Mouse (Mus musculus) T-helper 1 cell (primary cell): Measurements from ENCODE around the gene Tmem156.
"Not testable (repeated sequence)": the region's sequence is repeated elsewhere in the genome, so short reads cannot be mapped to it uniquely, and the experiment has no call there.

Experiments
- in situ Hi-C: fragments of 300-600 bp; cut with MboI, MseI; formaldehyde crosslinking; loops from one replicate; pipeline ENCODE4 v1.15.1; 2025; ENCODE audit warnings: high pct_unique_total_duplicates

Tmem156 gene

DNA sequence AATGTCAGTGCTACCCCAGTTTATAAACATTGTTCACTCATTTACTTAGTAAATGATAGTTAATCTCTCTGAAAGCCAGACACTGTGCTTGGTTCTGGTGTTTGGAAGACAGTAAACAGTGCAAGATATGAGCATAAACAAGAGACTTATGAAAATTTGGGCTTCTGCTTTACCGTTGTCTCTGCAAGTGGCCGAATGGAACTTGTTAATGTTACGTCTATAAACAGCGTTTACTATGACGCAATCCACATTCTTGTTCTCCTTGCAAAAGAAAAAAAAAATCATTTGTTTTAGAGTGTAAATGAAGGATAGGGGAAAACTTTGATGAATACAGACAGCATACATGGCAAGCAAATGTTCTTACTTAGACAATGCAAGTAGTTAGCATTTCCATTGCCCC lies at the start of gene Tmem156:
Gene Tmem156, minus strand, starts transcription at position 212 of the 400 bp plus-strand sequence.
- in situ Hi-C loops = no loop called here

DNA sequence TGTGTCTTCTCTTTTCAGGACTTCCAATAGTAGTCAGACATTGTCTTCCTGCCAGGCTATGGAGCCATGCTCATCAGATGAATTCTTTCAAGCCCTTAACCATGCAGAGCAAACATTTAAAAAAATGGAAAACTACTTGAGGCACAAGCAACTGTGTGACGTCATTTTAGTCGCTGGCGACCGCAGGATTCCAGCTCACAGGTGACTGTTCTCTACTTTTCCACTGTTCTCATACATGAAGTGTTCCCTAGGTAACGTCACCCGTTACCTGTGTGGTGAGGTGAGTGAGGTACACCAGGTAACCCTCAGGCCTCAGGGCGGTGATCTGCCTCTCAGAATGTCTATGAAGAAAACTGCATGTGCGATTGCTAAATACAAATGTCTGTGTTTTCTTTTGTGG lies 49.3 kb upstream of the Tmem156 start:
- in situ Hi-C loops = no loop called here

DNA sequence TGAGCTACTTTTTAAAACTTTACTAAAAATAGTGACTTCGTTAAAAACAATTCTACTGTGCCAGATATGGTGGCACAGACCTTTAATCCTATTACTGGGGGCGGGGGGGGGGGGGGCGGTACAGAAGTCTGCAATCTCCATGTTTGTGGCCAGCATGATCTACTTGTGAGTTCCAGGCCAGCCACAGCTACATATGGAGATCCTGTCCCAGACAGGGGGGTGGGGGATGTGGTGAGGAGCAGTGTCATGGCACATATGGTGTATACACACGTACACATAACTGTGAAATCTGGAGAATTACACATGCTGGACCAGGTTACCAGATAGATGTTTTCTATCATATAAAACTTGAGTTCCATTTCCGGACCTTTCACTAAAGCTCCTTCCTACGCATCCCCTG lies 45.1 kb upstream of the Tmem156 start:
- in situ Hi-C loops = no loop called here

DNA sequence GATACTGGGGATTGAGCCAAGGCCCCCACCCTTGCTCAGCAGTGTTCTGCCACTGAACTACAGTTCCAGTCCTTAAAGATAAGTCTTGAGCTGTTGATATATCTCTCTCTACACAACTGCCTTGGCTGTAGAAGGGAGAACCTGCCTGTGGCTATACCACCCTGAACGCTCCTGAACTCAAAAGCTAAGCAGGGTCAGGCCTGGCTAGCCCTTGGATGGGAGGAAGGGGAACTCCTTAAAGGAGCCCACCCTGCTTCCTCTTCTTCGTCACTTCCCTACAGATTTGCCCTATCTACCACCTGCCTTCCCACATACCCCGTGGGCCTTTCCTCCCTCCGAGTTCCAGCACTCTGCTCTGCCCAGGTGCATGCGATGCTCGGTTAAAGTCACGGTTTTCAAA lies 44.2 kb upstream of the Tmem156 start:
- in situ Hi-C loops = no loop called here

DNA sequence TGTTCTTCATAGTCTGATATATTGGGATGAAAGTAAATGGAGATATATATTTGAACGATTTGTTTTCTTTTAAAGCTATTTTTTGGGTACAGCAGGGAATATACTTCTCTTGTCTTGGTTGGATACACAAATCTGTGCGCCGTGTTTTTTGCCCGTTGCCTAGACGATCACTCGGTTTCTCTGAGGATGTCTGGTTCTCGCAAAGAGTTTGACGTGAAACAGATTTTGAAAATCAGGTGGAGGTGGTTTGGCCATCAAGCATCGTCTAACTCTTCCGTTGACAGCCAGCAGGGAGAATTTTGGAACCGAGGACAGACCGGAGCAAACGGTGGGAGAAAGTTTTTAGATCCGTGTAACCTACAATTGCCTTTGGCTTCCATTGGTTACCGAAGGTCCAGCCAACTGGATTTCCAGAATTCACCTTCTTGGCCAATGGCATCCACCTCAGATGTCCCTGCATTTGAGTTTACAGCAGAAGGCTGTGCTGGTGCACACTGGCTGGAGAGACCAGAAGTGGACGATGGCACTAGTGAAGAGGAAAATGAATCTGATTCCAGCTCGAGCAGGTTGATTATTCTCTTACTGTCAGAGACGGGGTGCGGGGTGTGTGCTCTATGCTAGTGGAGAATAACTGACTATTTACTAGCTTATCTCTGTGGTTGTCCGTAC lies 39.4 kb upstream of the Tmem156 start:
- in situ Hi-C loops = no loop called here

DNA sequence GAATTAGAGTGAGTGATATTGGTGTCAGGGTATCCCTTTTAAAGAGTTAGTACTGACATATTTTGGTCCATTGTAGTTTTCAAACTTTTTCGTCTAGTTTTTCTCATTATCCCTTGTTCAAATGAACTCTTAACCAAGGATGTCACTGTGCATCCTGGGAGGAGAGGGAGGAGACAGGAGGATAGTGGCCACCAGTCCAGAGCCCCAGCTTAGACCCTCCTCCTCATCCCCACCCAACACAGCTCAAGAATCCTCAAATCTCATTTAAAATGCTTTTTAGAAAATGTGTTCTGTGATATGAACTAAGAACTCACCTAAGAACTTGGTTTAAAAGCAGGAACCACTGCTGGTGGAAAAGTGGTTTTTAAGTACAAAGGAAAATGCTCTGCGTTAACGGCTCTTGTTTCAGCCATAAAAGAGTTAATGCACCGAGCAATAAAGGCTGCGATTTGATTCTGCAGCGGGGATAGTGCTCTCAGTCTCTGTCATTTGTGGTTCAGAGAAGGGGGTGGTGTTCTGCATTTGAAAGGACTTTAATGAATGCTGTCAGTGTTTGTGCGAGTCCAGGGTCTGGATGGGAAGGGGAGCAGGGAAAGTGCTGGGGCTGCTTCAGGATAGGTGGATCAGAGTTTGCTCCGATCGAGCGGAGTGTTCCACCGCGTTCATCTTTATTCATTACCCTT lies 38.7 kb upstream of the Tmem156 start:
- in situ Hi-C loops = no loop called here

DNA sequence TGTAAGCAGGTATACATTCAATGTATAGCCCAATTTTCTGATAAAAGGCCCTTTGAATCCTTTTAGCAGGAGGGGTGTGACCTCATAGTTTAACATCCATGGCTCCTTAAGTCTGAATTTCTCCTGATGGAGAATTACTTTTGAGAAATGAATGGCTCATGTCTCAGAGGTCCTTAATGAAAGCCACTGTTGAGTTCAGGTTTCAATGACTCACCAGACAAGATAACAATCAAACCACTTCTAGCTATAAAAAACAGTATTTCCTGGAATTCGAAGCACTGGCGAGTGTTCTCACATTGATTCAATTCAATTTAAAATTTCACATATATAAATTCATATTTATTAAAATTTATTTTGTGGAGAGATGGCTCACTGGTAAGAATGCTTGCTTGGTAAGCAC lies 36.5 kb upstream of the Tmem156 start:
- in situ Hi-C loops = no loop called here

DNA sequence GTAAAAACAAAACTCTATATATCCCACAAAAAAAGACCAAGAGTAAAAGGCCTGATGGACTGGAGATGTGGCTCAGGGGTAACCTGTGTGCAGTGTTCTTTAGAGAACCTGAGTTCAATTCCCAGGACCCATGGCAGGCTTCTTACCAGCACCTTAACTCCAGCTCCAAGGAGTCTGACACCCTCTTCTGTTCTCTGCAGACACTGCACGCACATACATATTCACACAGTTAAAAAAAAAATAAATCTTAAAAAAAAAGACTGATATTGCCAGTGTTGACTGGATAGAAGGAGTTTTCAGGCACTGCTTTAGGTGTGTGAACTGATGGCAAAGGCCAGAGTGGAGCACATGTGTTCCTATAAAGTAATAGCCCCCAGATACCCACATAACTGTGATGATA lies 34.2 kb upstream of the Tmem156 start:
- in situ Hi-C loops = no loop called here

DNA sequence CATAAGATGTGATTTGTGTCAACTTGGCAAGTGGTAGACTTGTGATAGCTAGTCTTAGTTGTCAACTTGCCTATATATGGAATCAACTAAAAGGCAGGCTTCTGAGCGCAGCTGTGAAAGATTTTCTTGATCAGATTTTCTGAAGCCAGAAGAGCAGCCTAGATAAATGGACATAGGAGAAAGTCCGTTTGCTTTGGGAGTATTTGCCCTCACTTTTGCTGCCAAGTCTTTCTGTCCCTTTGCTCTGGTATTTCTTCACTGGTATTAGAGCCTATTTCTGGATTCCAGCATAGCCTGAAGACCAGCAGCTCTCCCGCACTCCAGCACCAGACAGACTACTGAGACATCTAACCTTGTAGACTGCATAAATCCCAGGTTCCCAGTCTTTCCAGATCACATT lies 30.7 kb upstream of the Tmem156 start:
- in situ Hi-C loops = no loop called here

DNA sequence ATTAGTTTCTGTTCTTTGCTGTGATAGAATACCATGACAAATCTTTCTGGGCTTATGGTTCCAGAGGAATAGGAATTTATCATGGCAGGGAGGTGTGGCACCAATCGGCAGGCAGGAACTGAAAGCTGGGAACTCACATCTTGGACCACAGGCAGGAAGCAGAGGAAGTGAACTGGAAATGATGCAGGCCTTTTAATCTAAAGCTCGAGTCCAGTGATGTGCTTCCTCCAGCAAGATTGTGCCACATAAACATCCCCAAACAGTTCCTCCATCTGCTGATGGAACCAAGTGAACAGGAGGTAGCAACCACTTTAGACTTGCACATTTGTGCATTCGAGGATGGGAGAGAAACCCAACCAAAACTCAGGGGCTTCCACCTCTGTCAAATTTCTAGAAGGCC lies 28.0 kb upstream of the Tmem156 start:
- in situ Hi-C loops = no loop called here

DNA sequence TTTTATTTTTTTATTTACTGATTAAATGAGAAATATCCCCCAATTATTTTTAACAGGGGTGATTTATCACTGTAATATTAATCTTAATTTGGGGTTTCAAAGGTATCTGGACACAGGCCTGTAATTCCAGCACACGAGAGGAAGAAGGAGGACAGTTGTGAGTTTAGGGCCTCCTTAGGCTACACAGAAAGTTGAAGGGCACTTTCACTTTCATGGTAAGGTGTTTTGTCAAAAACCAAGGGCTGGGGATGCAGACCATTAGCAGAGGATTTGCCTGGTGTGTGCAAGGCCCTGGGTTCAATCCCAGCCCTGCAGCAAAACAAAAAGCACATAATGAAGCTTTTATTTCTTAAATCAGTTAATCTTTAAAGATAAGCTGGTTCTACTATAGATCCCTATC lies 27.6 kb upstream of the Tmem156 start:
- in situ Hi-C loops = no loop called here

DNA sequence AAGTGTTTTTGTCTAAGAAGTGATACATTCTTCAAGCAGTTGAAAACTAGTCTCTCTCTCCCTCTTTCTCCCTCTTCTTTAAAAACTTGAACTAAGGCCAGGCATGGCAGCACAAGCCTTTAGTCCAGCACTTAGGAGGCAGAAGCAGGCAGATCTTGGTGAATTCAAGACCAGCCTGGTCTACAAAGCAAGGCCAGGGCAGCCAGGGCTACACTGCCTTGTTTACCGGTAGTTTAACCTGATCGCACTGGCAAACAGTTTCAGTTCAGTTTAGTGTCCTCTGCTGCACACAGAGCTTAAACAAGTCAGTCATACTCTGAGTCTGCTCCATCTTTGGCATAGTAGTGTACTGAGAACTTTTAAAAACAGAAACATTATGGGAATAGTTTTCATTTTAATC lies 24.9 kb upstream of the Tmem156 start:
- in situ Hi-C loops = no loop called here

DNA sequence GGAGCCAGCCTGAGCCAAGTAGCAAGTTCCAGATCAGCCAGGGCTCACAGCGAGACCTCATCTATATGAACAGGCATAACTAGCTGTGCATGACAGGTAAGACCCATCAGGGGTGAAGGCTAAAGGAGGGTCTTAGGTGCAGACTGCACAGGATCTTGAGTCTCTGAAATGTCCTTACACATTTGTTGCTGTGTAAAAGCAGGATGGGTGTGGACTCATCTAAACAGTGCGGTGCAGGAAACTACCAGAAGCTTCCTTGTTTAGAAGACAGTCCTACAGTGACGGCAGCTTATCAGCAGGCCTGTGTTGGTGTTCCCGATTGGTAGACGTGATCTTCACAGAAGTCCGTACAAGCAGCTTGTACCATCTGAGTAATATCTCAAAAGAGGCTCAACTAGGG lies 21.4 kb upstream of the Tmem156 start:
- in situ Hi-C loops = no loop called here

DNA sequence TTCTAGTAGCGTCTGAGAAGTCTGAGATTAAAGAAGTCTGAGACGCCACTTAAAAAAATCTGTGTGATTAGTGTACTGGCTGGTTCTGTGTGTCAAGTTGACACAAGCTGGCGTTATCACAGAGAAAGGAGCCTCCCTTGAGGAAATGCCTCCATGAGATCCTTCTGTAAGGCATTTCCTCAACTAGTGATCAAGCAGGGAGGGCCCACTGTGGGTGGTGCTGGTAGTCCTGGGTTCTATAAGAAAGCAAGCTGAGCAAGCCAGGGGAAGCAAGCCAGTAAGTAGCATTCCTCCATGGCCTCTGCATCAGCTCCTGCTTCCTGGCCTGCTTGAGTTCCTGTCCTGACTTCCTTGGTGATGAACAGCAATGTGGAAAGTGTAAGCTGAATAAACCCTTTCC lies 20.3 kb upstream of the Tmem156 start:
- in situ Hi-C loops = not testable (repeated sequence)

DNA sequence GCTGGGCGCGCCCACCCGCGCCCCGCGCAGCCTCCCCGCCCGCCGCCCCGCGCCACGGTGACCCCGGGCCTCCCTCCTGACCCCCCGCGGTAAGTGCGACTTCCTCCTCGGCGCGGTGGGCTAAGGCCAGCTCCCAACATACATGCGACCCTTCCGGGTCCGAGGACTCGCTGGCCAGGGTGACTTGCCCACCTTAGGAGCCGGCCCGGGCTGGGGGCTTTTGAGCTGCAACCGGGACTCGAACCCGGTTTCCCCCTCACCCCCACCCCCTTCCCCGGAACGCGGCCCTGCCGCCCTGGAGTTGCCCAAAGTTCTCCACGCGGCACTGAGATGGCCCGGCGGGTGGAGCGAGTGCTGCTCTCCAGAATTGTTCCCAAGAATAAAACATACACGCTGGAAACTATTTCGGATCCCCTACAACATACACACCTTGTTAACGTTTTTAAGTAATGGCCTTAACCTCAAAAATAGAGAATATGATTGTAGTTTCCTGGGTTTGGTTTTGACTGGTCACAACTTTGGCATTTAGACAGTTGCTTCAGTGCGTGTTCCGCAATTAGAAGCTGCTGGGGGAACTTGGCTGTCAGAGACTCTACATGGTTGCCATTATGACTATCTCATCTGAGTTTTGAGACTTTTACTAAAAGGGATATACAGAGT lies 16.0 kb upstream of the Tmem156 start:
- in situ Hi-C loops = no loop called here

DNA sequence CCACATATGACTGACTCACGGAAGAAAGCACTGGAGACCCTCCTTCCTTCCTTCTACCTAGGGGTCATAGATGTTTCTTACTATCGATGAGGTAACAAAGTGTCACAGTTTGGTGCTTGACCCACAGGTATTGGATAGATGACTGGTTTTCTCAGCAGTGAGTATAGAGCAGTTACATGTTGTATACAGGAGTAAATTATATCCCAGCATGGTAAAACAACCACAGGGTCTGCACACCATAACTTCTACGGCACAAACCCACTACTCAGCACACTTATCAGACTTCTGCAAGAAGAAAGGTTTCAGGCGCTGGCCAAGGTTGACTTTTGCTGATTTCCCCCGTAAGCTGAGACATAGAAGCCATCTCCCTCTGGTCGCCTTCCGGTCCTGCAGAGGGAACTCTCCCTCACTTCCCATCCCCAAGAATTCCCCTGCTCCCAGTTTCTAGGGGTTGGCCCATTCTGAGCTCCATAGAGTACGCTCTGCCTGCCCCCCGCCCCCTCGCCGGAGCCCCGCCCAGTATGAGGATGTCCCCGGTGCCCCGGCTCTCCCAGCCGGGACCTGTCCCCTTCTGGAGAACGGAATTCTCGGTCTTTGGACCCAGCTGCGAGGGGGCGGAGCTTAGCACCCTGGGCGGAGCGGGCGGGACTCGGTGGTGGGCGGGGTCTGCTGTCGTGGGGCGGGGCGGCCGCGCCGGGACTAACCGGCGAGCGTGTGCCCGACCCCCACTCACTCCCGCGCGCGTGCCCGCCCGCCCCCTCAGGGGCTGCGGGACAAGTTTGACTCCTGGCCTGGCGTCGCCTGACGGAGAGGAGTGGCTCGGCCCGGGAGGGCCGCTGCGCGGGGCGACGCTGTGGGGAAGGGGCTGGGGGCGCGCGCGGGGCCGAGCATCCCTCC lies 15.2 kb upstream of the Tmem156 start, which contains the start of gene Klhl5:
Gene Klhl5, plus strand, starts transcription at position 664 of the 897 bp plus-strand sequence.
- in situ Hi-C loops = no loop called here

DNA sequence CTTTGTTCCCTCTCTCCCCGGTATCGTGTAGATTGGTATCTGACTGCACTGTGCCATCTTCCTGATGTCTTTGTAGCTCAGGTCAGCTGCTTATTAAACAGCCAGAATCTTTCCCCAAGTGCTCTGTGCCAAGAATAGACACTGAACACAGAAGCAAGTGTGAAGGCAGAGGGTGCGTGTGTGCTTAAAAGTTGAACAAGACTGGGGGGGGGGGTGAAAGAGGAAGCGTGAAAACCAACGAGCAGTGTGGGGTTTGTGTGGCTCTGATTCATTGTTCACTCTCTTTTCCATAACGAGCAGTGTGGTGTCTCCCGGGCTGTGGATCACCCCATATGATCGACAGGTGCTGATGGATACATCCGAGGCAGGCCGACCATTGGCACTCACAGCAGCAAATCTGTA lies 10.7 kb upstream of the Tmem156 start:
- in situ Hi-C loops = no loop called here

DNA sequence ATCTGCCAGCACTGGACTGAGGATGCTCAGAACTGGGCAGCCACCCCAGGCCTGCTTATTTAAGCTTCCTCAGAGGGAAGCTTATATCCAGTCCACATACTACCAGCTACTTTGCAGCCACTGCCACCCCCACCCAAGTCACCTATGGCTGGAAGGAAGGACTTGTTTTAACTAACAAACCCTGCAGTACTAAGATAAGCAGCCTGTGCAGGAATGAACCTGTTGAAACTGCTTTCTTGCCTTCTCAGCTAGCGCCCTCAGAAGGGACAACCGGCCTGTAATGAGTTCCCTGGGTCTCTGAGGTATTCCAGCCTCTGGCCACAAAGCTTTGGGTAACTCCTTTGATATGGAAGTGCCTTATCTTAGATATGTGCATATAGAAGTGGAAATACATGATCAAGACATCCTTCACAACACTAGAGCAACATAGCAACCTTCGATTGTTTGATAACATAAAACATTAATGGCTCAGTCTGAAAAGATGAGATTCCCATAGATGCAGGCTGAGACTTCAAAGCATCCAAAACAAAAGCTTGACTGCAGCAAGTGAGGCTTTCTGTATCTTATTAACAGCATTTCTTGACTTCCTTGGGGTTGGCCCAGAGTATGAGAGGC lies 10.2 kb upstream of the Tmem156 start:
- in situ Hi-C loops = no loop called here

DNA sequence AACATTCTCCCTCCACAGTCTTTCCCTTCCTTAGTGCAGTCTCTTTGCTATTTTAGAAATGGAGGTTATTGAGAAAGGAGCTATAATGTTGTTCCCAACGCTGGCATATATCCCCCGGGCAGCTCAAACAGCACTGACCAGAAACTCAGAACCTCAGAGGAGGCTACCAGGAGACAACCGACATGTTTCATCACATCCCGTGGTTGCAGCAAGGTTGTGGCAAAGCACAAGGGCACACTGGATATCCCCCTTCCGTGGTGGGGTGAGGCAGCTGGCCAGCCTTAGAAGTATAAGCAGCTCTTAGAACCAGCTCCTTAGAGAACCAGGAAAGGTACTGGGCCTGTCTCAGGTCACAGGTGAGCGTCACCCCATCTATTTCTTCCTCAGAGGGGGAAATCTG lies 9.7 kb upstream of the Tmem156 start:
- in situ Hi-C loops = no loop called here

DNA sequence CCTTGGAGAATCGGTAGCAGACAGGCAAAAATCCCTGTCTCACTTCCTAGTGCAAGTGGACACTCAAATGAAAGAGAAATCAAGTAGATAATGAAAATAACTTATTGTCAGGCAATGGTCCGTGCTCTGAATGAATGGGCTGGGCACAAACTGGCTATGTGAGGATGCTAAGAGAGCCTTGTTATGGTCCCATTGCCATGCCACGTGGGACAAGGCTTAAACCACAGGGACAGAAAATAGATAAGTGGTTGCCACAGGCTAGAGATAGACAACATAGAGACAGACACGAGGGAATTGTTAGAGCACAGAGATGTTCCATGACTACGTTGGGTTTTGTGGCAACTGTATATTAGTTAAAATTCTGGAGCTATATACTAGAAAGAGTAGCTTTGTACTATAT lies 9.3 kb upstream of the Tmem156 start:
- in situ Hi-C loops = no loop called here

DNA sequence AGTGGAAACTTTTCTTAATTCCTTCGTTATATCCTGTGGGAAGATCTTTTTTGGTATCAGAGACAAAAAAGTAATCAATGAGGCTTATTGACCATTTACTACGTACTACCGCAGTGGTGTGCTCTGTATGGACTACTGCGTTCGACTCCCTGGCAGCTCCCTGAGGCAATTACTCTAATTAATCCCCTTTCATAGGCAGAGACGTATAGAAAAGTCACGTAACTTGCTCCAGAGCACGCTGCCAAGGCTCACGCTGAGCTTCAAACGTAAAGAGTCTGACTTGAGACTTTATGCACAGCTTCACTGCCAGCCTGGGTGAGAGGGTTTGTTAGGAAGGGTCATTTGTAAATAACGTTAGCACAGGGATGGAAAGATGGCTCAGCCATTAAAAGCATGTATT lies 8.1 kb upstream of the Tmem156 start:
- in situ Hi-C loops = no loop called here

DNA sequence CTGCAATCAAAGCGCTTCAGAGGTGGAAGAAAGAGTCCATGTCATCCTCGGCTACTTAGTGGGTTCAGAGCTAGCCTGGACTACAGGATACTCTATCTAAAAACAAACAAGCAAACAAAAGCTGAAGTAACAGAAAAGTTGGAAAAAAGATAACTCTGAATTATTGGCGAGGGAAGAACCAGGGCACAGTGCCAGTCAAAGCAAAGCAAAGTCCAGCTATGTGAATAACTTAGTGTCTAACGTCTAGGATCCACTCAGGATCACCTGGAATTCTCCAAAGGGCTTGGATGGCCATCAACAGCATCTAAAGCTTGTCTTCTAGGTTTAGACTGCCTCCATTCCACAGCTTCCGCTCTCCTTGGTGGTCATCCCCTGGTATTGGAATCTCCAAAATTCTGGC lies 5.5 kb upstream of the Tmem156 start:
- in situ Hi-C loops = no loop called here
